Mouse (Mus musculus) lung, adult 2 months (tissue): Measurements from ENCODE around the gene Sel1l3. TPM values are rescaled to one million over a fixed set of nuclear protein-coding genes. Genes with fewer than 3 reads are reported as not detected.

Source experiments
- DNase-seq: peaks from one replicate; pipeline ENCODE4 v3.0.0; 2022
- H3K4me1 ChIP-seq: fragments of 200-500 bp; 2 replicates; pipeline ENCODE4 v1.6.1; 2011; ENCODE audit warnings: low read length; ENCODE audit not compliant: control insufficient read depth, insufficient read depth
- H3K4me3 ChIP-seq: fragments of 200-500 bp; replicated peaks from 2 replicates; pipeline ENCODE3; 2011; ENCODE audit warnings: low read depth, mild to moderate bottlenecking, control low read depth, low read length; ENCODE audit errors: extremely low read depth
- CTCF ChIP-seq: fragments of 200-500 bp; IDR thresholded peaks from 2 replicates; pipeline ENCODE4 v1.5.1; 2011; ENCODE audit warnings: mild to moderate bottlenecking, low read length, control low read depth; ENCODE audit not compliant: insufficient read depth
- POLR2A ChIP-seq: fragments of 200-500 bp; IDR thresholded peaks from 2 replicates; pipeline ENCODE4 v1.6.1; 2011; ENCODE audit warnings: low read depth, mild to moderate bottlenecking, control low read depth, low read length, borderline replicate concordance; ENCODE audit errors: extremely low read depth
- WGBS: fragments of 180-500 bp; shearing (Covaris S2); methylation state at CpG from one replicate; pipeline ENCODE4 v1.1.7; 2018; 5-methylcytosine and 5-hydroxymethylcytosine counted together
- polyA plus RNA-seq: library from polyadenylated mRNA; depleted of rRNA; stranded (reverse); fragments of >200 nt; gene quantifications from 2 replicates; pipeline ENCODE4 v1.2.3, GENCODE M21; 2012

The Sel1l3 gene
- polyA plus RNA-seq, 1 experiment: 2.1 TPM

GRCm38 (mm10) chr5:53206575-53206974, 7.2 kb downstream of the Sel1l3 start:
- H3K4me1 ChIP-seq: no peaks in the 10 kb centered on the region
- no peak for TF ChIP-seq POLR2A
- TF ChIP-seq CTCF: no peak
- no peak for DNase-seq
- no peak overlapping the region for H3K4me3 ChIP-seq
- 62% methylated on average over 5 of the region's 5 CpGs for WGBS

- 60% methylated on average over 8 of the region's 8 CpGs for WGBS
- TF ChIP-seq POLR2A (no peak), CTCF (no peak)
- Histone ChIP-seq H3K4me1 (no peaks in the 10 kb centered on the region), H3K4me3 (no peak overlapping the region)
- no peak for DNase-seq
Observed at GRCm38 (mm10) chr5:53202748-53203147, 11.0 kb downstream of the Sel1l3 start.

DNA sequence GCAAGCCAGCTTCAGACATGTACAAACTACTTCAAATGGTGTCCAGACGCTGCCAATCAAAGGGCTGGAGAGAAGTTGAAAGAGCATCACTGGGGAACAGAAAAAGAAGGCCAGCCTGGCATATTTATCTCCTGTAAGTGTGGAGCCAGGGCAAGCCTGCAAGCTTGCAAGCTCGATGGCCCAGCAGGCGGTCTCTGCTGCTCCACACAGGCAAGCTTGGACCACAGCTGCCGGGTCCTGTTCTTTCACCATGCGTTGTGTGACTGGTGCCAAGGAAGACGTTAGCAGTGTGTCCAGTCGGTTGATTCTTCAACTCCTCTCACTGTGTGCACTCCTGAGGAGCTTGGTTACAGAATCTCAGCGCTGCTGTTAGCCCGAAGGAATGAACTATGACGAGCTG, 12.9 kb downstream of the Sel1l3 start:
- H3K4me1 ChIP-seq: no peaks in the 10 kb centered on the region
- DNase-seq: no peak
- 82% methylated on average over 10 of the region's 10 CpGs for WGBS
- TF ChIP-seq POLR2A: no peak
- TF ChIP-seq CTCF: no peak
- H3K4me3 ChIP-seq: no peak overlapping the region

DNA sequence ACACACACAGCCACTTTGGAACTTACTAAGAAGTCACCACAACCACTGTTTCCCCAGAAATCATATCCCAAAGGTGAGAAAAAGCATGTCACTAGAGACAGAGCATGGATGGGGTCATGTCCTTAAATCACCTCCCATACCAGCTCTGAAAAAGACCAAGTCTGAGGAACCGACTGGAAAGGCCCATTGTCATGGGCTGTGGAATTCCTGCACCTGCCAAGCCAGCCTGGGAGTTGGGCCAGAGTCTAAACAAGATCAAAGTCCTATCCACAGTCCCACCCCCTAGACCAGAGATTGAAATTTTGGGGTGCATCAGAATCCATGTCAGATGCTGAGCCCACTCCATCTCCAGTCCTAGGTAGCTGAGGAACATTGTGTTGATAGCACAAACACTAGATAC, 15.3 kb downstream of the Sel1l3 start:
- 47% methylated on average over 1 of the region's 1 CpGs for WGBS
- no peak for TF ChIP-seq POLR2A
- TF ChIP-seq CTCF: no peak
- Histone ChIP-seq H3K4me1 (no peaks in the 10 kb centered on the region), H3K4me3 (no peak overlapping the region)
- no peak for DNase-seq

GRCm38 (mm10) chr5:53196387-53197088, 17.2 kb downstream of the Sel1l3 start:
- 51% methylated on average over 10 of the region's 10 CpGs for WGBS
- TF ChIP-seq POLR2A (no peak), CTCF (0 out of 2 replicates have a peak, but pooled peaks have one; percentile 11)
- Histone ChIP-seq H3K4me1 (no peaks in the 10 kb centered on the region), H3K4me3 (no peak overlapping the region)
- no peak for DNase-seq

DNA sequence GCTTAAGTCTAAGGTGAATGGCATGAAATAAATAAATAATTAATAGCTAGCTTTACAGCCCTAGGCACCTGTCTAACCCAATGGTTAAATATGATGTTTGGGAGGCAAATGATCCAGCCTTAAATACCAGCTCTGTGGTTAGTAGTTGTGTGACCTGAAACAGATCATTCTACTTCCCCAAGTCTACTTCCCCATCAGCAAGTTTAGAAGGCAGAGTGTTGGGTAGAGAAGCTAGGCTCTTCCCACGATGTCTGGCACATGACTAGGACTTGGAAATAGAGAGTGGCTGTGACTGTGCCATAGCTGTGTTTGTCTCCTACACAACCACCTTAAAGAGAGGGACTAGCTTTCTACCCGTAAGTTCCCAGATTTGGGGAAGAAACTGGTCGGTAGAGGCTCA, 18.9 kb downstream of the Sel1l3 start:
- Histone ChIP-seq H3K4me3 (no peak overlapping the region), H3K4me1 (no peaks in the 10 kb centered on the region)
- DNase-seq: no peak
- no peak for TF ChIP-seq POLR2A
- TF ChIP-seq CTCF: no peak
- WGBS: 83% methylated on average over 3 of the region's 3 CpGs

DNA sequence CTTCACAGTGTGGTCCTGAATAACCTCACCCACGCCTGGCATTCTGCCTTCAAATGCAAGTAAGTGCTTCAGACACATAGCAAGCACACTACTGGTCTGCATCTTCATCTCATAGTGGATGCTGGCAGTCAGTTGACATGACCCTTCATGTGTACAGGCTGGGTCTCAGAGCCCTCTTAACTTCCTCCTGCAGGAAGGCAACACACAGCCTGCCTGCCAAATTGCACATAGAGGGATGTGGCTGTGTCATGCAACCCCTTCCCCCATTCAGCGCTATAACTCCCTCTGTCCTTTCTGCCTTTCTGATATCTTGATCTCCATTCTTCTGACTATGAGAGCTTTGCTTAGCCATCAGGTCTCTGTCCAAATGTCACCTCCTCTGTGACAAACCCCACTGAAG, 19.3 kb downstream of the Sel1l3 start:
- no peak for TF ChIP-seq CTCF
- TF ChIP-seq POLR2A: no peak
- no peak for DNase-seq
- Histone ChIP-seq H3K4me3 (no peak overlapping the region), H3K4me1 (no peaks in the 10 kb centered on the region)
- WGBS: 65% methylated on average over 2 of the region's 2 CpGs

GRCm38 (mm10) chr5:53193092-53194030, 20.4 kb downstream of the Sel1l3 start:
- 82% methylated on average over 13 of the region's 13 CpGs for WGBS
- H3K4me3 ChIP-seq: no peak overlapping the region
- TF ChIP-seq POLR2A (no peak), CTCF (no peak)
- no peak for DNase-seq
- no peaks in the 10 kb centered on the region for H3K4me1 ChIP-seq

DNA sequence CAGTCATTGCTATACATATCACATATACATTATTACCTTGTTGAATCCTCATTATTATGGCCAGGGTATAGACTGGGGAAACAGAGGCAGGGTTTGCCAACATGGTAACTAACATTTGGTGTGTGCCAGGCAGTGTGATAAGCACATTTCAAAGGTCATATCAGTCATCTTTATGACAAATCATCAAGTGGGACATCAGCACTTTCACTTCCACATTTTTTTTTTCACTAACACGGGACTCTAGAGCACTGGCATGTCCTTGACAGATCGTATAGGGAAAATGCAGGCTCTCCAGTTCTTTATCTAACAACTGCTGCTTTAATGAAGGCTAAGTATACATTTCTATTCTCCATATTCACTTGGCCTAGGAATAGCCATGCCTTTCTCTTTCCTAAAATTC, 25.1 kb downstream of the Sel1l3 start:
- DNase-seq: no peak
- TF ChIP-seq CTCF (no peak), POLR2A (no peak)
- H3K4me3 ChIP-seq: no peak overlapping the region
- 52% methylated on average over 2 of the region's 2 CpGs for WGBS
- no peaks in the 10 kb centered on the region for H3K4me1 ChIP-seq
